Mouse (Mus musculus): ENCODE measurements around the gene Rtcb.

- TF ChIP-seq POLR2A (IDR thresholded peaks at IDR 0.05; ENCODE audit: extremely low read depth, insufficient read depth, low read length), result no peak
- TF ChIP-seq CTCF (IDR thresholded peaks at IDR 0.05; ENCODE audit: extremely low read depth, insufficient read depth, low read length), result no peak
These were observed 36.2 kb upstream of the Rtcb start for GRCm38 (mm10) chr10:85993836-85994235.

All from cortical plate, adult 2 months (tissue).